Mouse (Mus musculus) lung, adult 2 months (tissue): Measurements from ENCODE around the gene Hspb7.

Experiments used
- CTCF ChIP-seq: fragments of 200-500 bp; IDR thresholded peaks from 2 replicates; pipeline ENCODE4 v1.5.1; 2011; ENCODE audit warnings: mild to moderate bottlenecking, low read length, control low read depth; ENCODE audit not compliant: insufficient read depth
- POLR2A ChIP-seq: fragments of 200-500 bp; IDR thresholded peaks from 2 replicates; pipeline ENCODE4 v1.6.1; 2011; ENCODE audit warnings: low read depth, mild to moderate bottlenecking, control low read depth, low read length, borderline replicate concordance; ENCODE audit errors: extremely low read depth

DNA sequence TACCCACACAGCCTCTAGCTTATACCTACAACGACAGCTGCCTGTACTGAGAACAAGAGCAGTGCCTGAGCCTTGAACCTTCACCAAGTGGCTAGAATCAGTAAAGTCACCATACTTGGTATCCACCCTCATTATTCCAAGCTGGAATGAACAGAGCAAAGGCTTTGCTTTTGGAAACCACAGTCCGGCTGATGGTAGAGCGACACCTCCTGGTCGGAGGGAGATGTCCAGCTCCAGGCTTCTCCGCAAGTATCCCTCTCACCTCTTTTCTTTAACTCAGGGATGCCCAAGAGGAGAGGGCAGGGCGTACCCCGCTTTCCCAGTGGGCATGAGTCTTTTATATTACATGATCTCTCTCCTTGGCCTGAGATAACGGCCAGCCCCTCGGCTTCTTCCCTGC, 9.3 kb downstream of the Hspb7 start:
- TF ChIP-seq CTCF: peak; percentile 74
- no peak for TF ChIP-seq POLR2A
